Mouse (Mus musculus) MEL-GATA-1-ER (cell line): Measurements from ENCODE around the gene Cpa4.
A peak's percentile ranks its signal among the peaks of the same experiment; 100 is the strongest.

Experiments used
- DNase-seq: peaks from one replicate; pipeline ENCODE4 v3.0.0-alpha.2; 2012; ENCODE audit warnings: low read depth; ENCODE audit errors: extremely low read depth

Cpa4 gene

GRCm38 (mm10) chr6:30624763-30625162 lies 56.6 kb downstream of the Cpa4 start:
- no peak for DNase-seq

- DNase-seq: no peak
These were observed 60.0 kb downstream of the Cpa4 start for GRCm38 (mm10) chr6:30628152-30628551.

- DNase-seq: no peak
These were observed 61.8 kb downstream of the Cpa4 start for GRCm38 (mm10) chr6:30629989-30630388.

- no peak for DNase-seq
These were observed 67.2 kb downstream of the Cpa4 start for GRCm38 (mm10) chr6:30635361-30635862.

- DNase-seq: no peak
These were observed 68.1 kb downstream of the Cpa4 start for GRCm38 (mm10) chr6:30636186-30636842.

- DNase-seq: peak; percentile 11
These were observed 70.6 kb downstream of the Cpa4 start, which contains the start of gene Cpa1 for GRCm38 (mm10) chr6:30638674-30639268. TSS of gene Cpa1 (plus strand) at chr6:30639218.
